Mouse (Mus musculus) liver, embryonic 14.5 days (tissue): Measurements from ENCODE around the gene Cyth1. TPM values are rescaled to one million over a fixed set of nuclear protein-coding genes. Genes with fewer than 3 reads are reported as not detected.

Experiments
- ATAC-seq: fragments of 200-750 bp; cut with Nextera tagmentation; 2 replicates; pipeline ENCODE4 v1.8.0; 2017; ENCODE audit warnings: moderate number of reproducible peaks, mild to moderate bottlenecking, moderate library complexity; ENCODE audit not compliant: insufficient read depth
- DNase-seq, 3 experiments: peaks; one replicate each; pipeline ENCODE4 v3.0.0-alpha.2; 2012 to 2013; ENCODE audit warnings: low read depth in 3 of 3, low spot score in 3 of 3
- H3K27ac ChIP-seq: fragments of 300-500 bp; sonication (generic); 2 replicates; pipeline ENCODE4 v1.5.1; 2014; ENCODE audit warnings: moderate library complexity, mild to moderate bottlenecking, control low read depth, inconsistent platforms
- H3K27me3 ChIP-seq: fragments of 300-500 bp; sonication (generic); 2 replicates; pipeline ENCODE4 v1.6.1; 2014; ENCODE audit warnings: mild to moderate bottlenecking, low read length, moderate library complexity; ENCODE audit not compliant: control insufficient read depth, insufficient read depth
- H3K36me3 ChIP-seq: fragments of 300-500 bp; sonication (generic); replicated peaks from 2 replicates; pipeline ENCODE4 v1.6.1; 2014; ENCODE audit warnings: low read depth; ENCODE audit not compliant: control insufficient read depth, insufficient read depth
- H3K4me1 ChIP-seq, 2 experiments: fragments of 200-500 bp in 1 of 2; fragments of 300-500 bp in 1 of 2; sonication (generic) in 1 of 2; replicated peaks; 2 replicates each; pipeline ENCODE4 v1.6.1; 2012 to 2014; ENCODE audit warnings: antibody characterized with exemption in 1 of 2, inconsistent platforms in 1 of 2, low read length in 1 of 2; ENCODE audit not compliant: control insufficient read depth in 2 of 2, insufficient read depth in 2 of 2
- H3K4me2 ChIP-seq: fragments of 300-500 bp; sonication (generic); 2 replicates; pipeline ENCODE4 v1.6.1; 2014; ENCODE audit warnings: low read depth, mild to moderate bottlenecking, control low read depth, moderate library complexity
- H3K4me3 ChIP-seq, 2 experiments: fragments of 200-500 bp in 1 of 2; fragments of 300-500 bp in 1 of 2; sonication (generic) in 1 of 2; 2 replicates each; pipeline ENCODE4 v1.5.1; 2012 to 2014; ENCODE audit warnings: low read depth in 2 of 2, low read length in 2 of 2, mild to moderate bottlenecking in 2 of 2, control low read depth in 1 of 2, inconsistent platforms in 1 of 2, moderate library complexity in 1 of 2; ENCODE audit not compliant: insufficient read depth in 1 of 2
- H3K9ac ChIP-seq: fragments of 300-500 bp; sonication (generic); replicated peaks from 2 replicates; pipeline ENCODE4 v1.6.1; 2014; ENCODE audit warnings: mild to moderate bottlenecking, control low read depth, moderate library complexity
- H3K9me3 ChIP-seq: fragments of 300-500 bp; sonication (generic); 2 replicates; pipeline ENCODE4 v1.6.1; 2016; ENCODE audit warnings: low read length, mixed read lengths; ENCODE audit not compliant: control insufficient read depth
- CTCF ChIP-seq: IDR thresholded peaks from 2 replicates; pipeline ENCODE4 v1.5.1; 2016; ENCODE audit warnings: antibody characterized with exemption, low read depth, control low read depth
- EP300 ChIP-seq: IDR thresholded peaks from 2 replicates; pipeline ENCODE4 v1.6.1; 2016; ENCODE audit warnings: antibody characterized with exemption, low read depth
- WGBS: fragments of 180-500 bp; shearing (Covaris S2); extraction: QIAGEN DNeasy Blood & Tissue Kit; methylation state at CpG from one replicate; pipeline ENCODE4 v1.1.7; 2014; ENCODE audit not compliant: insufficient replicate concordance; 5-methylcytosine and 5-hydroxymethylcytosine counted together
- polyA plus RNA-seq, 2 experiments: library from polyadenylated mRNA; depleted of rRNA in 1 of 2; stranded (reverse) in 1 of 2; unstranded in 1 of 2; fragments of >200 nt; fragmentation: Nextera tagmentation in 1 of 2; extraction: Ambion mirVana in 1 of 2; gene quantifications; 2 replicates each; pipeline versions ENCODE4 v1.2.1 to v1.2.3; 2012 to 2014

Cyth1 gene
- polyA plus RNA-seq, 2 experiments: 1.9 to 2.7 TPM

GRCm38 (mm10) chr11:118143731-118144130 lies 104.7 kb downstream of the Cyth1 start:
- H3K27ac ChIP-seq: no peak overlapping the region
- ATAC-seq: no peak
- H3K9me3 ChIP-seq: no peaks in the 10 kb centered on the region
- no peak for DNase-seq
- TF ChIP-seq CTCF: no peak
- TF ChIP-seq EP300: no peak
- no peaks in the 10 kb centered on the region for H3K27me3 ChIP-seq
- H3K36me3 ChIP-seq: no peaks in the 10 kb centered on the region
- H3K4me1 ChIP-seq: peaks cover 0 to 4% of the 10 kb centered on the region in 2 experiments; a peak in 2 of 4 replicates
- 54% methylated on average over 4 of the region's 4 CpGs for WGBS
- H3K4me2 ChIP-seq: no peak overlapping the region
- H3K4me3 ChIP-seq: no peak overlapping the region
- H3K9ac ChIP-seq: no peak overlapping the region

GRCm38 (mm10) chr11:118142547-118143165 lies 105.7 kb downstream of the Cyth1 start:
- ATAC-seq (no peak), DNase-seq (no peak)
- Histone ChIP-seq H3K4me1 (peaks cover 0 to 2% of the 10 kb centered on the region in 2 experiments; a peak in 1 of 4 replicates), H3K4me2 (no peak overlapping the region), H3K4me3 (no peak overlapping the region), H3K36me3 (no peaks in the 10 kb centered on the region), H3K9me3 (no peaks in the 10 kb centered on the region), H3K27ac (no peak overlapping the region), H3K9ac (no peak overlapping the region), H3K27me3 (no peaks in the 10 kb centered on the region)
- no peak for TF ChIP-seq CTCF
- no peak for TF ChIP-seq EP300
- 55% methylated on average over 7 of the region's 7 CpGs for WGBS

DNA sequence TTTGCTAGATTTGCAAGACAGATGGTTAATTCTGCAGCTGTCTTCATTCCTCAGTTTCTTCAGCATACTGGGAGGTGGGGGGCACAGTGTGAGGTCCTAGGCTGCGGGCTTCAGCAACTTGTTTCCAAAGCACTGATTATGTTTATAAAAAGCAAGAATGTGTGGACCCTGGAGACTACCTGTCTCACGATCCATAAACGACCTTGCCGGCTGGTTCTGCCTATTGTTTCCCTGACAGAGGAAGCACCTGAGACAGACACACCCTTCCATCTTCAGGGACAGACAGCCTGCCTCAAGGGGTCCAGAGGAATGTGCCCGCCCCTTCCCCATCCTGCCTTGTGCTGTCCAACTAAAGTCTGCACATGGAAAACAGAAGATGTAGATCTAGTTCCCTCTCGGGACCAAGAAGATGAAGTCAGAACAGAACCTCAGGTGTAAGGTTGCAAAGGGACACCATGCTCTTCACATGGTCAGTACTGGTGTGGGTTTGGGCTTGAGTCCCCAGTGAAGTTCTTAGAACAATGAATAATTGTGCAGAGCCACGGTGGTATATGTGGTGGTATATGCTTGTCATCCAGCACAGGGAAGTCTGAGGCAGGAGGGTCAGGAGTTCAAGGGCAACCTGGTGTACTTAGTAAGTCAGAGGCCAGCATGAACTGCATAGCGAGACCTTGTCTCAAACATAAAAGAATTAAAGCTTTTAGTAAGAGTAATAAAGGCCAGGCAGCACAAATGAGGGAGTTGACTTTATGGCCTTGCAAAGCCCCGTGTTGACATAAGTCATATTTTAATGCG lies 107.4 kb downstream of the Cyth1 start:
- no peaks in the 10 kb centered on the region for H3K27me3 ChIP-seq
- DNase-seq (no peak), ATAC-seq (no peak)
- no peak overlapping the region for H3K4me2 ChIP-seq
- H3K36me3 ChIP-seq: no peaks in the 10 kb centered on the region
- peaks cover 0 to 2% of the 10 kb centered on the region in 2 experiments; a peak in 1 of 4 replicates for H3K4me1 ChIP-seq
- 59% methylated on average over 10 of the region's 10 CpGs for WGBS
- no peak overlapping the region for H3K4me3 ChIP-seq
- H3K9me3 ChIP-seq: no peaks in the 10 kb centered on the region
- no peak overlapping the region for H3K9ac ChIP-seq
- no peak overlapping the region for H3K27ac ChIP-seq
- TF ChIP-seq EP300 (no peak), CTCF (no peak)

GRCm38 (mm10) chr11:118138347-118138746 lies 110.0 kb downstream of the Cyth1 start:
- H3K27ac ChIP-seq: no peak overlapping the region
- no peak overlapping the region for H3K9ac ChIP-seq
- no peaks in the 10 kb centered on the region for H3K27me3 ChIP-seq
- DNase-seq: no peak
- H3K4me2 ChIP-seq: no peak overlapping the region
- TF ChIP-seq CTCF (no peak), EP300 (no peak)
- WGBS: 80% methylated on average over 6 of the region's 6 CpGs
- no peaks in the 10 kb centered on the region for H3K4me1 ChIP-seq
- no peaks in the 10 kb centered on the region for H3K36me3 ChIP-seq
- H3K4me3 ChIP-seq: no peak overlapping the region
- no peaks in the 10 kb centered on the region for H3K9me3 ChIP-seq
- ATAC-seq: no peak

DNA sequence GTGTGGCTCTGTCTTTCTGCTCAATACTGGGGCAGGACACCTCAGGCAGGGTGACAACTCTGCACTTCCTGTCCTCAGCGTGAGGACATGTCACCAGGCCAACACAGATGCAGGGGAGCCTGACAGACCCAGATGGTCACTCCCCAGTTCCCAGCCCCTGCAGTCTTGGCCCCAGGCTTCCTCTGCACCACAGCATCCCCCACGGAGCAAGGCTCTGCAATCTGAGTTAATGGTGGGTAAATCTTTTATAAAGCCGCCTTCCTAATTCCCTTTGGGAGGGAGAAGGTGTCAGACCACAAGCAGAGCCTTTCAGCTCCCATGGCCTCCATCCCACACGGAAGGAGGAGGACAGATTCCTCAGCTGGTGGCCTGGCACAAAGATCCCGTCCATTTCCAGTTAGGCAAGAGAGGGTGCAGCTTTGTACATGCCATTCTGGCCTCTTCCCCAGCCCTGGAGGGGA lies 112.2 kb downstream of the Cyth1 start:
- no peak for DNase-seq
- Histone ChIP-seq H3K9me3 (no peaks in the 10 kb centered on the region), H3K4me1 (no peaks in the 10 kb centered on the region), H3K27ac (no peak overlapping the region), H3K36me3 (no peaks in the 10 kb centered on the region), H3K4me2 (no peak overlapping the region), H3K9ac (no peak overlapping the region), H3K4me3 (no peak overlapping the region), H3K27me3 (no peaks in the 10 kb centered on the region)
- no peak for TF ChIP-seq CTCF
- no peak for ATAC-seq
- WGBS: 44% methylated on average over 5 of the region's 5 CpGs
